Mouse (Mus musculus): ENCODE measurements at regions not wholly inside any gene's neighbourhood (a gene's known extent, or its start where the extent isn't known, plus 50 kb on each side); places are given as distances from the start of the nearest gene placed in this dataset.
"Not testable (repeated sequence)": the region's sequence is repeated elsewhere in the genome, so short reads cannot be mapped to it uniquely, and the experiment has no call there.

GRCm38 (mm10) chr10:72298824-72299551 lies 355.7 kb upstream of the Zwint start:
- in situ Hi-C loops (cut with MboI, MseI), result no loop called here

GRCm38 (mm10) chr10:72309045-72309444 lies 345.6 kb upstream of the Zwint start:
- in situ Hi-C loops (cut with MboI, MseI), result not testable (repeated sequence)

GRCm38 (mm10) chr10:72318308-72318707 lies 336.3 kb upstream of the Zwint start:
- in situ Hi-C loops (cut with MboI, MseI), result no loop called here

- in situ Hi-C loops (cut with MboI, MseI), result no loop called here
These were observed 334.3 kb upstream of the Zwint start for GRCm38 (mm10) chr10:72320307-72320706.

- in situ Hi-C loops (cut with MboI, MseI), result no loop called here
These were observed 328.0 kb upstream of the Zwint start for GRCm38 (mm10) chr10:72326624-72327023.

- in situ Hi-C loops (cut with MboI, MseI), result no loop called here
These were observed 307.4 kb upstream of the Zwint start for GRCm38 (mm10) chr10:72347253-72347652.

- in situ Hi-C loops (cut with MboI, MseI), result no loop called here
These were observed 306.5 kb upstream of the Zwint start for GRCm38 (mm10) chr10:72347949-72348663.

GRCm38 (mm10) chr10:72352810-72353209 lies 301.8 kb upstream of the Zwint start:
- in situ Hi-C loops (cut with MboI, MseI), result loop anchor here (25.0 kb wide), 1 partner anchor 384 kb away; no protein-coding TSS in a partner anchor

GRCm38 (mm10) chr10:72353515-72353914 lies 301.1 kb upstream of the Zwint start:
- in situ Hi-C loops (cut with MboI, MseI), result loop anchor here (25.0 kb wide), 1 partner anchor 384 kb away; no protein-coding TSS in a partner anchor

GRCm38 (mm10) chr10:72383351-72383750 lies 271.3 kb upstream of the Zwint start:
- in situ Hi-C loops (cut with MboI, MseI), result no loop called here

GRCm38 (mm10) chr10:72384826-72385225 lies 269.8 kb upstream of the Zwint start:
- in situ Hi-C loops (cut with MboI, MseI), result no loop called here

GRCm38 (mm10) chr10:72391397-72391796 lies 263.2 kb upstream of the Zwint start:
- in situ Hi-C loops (cut with MboI, MseI), result no loop called here

GRCm38 (mm10) chr10:72393279-72394041 lies 261.2 kb upstream of the Zwint start:
- in situ Hi-C loops (cut with MboI, MseI), result no loop called here

GRCm38 (mm10) chr10:72394367-72394766 lies 260.3 kb upstream of the Zwint start:
- in situ Hi-C loops (cut with MboI, MseI), result no loop called here

GRCm38 (mm10) chr10:72403290-72403689 lies 251.4 kb upstream of the Zwint start:
- in situ Hi-C loops (cut with MboI, MseI), result loop anchor here (10.0 kb wide), 1 partner anchor 572 kb away; no protein-coding TSS in a partner anchor

GRCm38 (mm10) chr10:72410305-72410704 lies 244.3 kb upstream of the Zwint start:
- in situ Hi-C loops (cut with MboI, MseI), result loop anchor here (10.0 kb wide), 1 partner anchor 1034 kb away; no protein-coding TSS in a partner anchor

- in situ Hi-C loops (cut with MboI, MseI), result loop anchor here (10.0 kb wide), 1 partner anchor 1033 kb away; no protein-coding TSS in a partner anchor
These were observed 243.0 kb upstream of the Zwint start for GRCm38 (mm10) chr10:72411670-72412069.

GRCm38 (mm10) chr10:72454629-72455028 lies 200.0 kb upstream of the Zwint start:
- in situ Hi-C loops (cut with MboI, MseI), result no loop called here

- in situ Hi-C loops (cut with MboI, MseI), result no loop called here
These were observed 170.3 kb upstream of the Zwint start for GRCm38 (mm10) chr10:72484315-72484714.

- in situ Hi-C loops (cut with MboI, MseI), result no loop called here
These were observed 122.2 kb upstream of the Zwint start for GRCm38 (mm10) chr10:72532431-72532830.

GRCm38 (mm10) chr10:72533427-72533826 lies 121.2 kb upstream of the Zwint start:
- in situ Hi-C loops (cut with MboI, MseI), result no loop called here

GRCm38 (mm10) chr10:72533859-72534258 lies 120.8 kb upstream of the Zwint start:
- in situ Hi-C loops (cut with MboI, MseI), result no loop called here
